Mouse (Mus musculus) frontal cortex, postnatal 25 days (tissue): ENCODE results near the gene Prpf8.

Experiments
- DNase-seq, 2 experiments: peaks; one replicate each; pipeline ENCODE4 v3.0.0; 2022; ENCODE audit warnings: low spot score in 2 of 2

Gene Prpf8

DNA sequence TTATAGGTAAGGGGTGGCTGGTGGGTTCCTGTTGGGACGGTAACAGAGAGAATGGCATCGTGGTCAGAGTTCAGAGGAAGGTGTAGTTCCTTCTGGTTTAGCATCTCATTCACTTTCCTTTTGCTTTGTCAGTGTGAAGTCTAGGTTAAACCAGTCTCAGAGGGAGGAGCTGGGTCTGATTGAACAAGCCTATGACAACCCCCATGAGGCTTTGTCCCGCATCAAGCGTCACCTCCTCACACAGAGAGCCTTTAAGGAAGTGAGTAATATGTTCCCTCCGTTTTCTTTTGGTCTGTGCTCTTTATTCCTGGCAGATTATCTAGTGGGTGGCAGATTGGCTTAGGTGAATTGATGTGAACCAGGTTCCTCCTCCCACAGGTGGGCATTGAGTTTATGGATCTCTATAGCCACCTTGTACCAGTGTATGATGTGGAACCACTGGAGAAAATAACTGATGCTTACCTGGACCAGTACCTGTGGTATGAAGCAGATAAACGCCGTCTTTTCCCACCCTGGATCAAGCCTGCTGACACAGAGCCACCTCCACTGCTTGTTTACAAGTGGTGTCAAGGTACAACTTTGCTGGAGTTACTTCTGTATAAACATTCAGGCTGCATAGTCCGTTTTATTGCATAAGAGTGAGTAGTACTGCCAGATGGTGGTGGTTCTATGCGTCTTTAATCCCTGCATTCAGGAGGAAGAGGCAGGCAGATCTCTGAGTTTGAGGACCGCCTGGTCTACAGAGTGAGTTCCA lies 7.9 kb downstream of the Prpf8 start:
- no peak for DNase-seq

DNA sequence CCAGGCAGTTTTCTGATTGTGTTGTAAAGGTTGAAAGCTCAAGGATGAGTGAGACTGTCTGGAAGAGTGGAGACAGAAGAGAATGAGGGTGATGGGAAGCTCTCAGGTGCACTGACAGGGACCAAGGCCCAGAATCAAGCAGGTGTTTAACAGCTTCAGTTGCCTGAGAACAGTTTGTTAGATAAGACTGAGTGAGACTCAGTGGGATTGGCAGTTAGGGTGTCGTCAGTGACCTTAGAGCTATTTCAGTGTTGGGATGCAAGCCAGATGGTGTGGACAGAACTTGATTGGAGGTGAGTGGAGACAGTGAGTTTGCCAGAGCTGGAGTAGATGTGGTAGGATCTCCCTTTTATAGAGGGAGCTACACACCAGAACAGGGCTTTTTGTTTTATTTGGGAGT lies 11.5 kb downstream of the Prpf8 start:
- no peak for DNase-seq

DNA sequence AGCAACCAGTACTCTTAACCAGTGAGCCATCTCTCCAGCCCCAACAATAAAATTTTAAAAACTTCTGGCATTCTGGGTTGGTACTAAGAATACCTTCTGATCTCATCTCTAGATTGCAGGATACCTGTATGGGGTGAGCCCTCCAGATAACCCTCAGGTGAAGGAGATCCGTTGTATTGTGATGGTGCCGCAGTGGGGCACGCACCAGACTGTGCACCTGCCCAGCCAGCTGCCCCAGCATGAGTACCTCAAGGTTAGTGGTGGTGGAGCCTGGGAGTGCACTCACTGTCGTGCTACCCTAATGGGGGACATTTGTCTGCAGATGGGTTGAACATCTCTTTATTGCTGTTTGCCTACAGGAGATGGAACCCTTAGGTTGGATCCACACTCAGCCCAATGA lies 21.5 kb downstream of the Prpf8 start:
- no peak for DNase-seq

DNA sequence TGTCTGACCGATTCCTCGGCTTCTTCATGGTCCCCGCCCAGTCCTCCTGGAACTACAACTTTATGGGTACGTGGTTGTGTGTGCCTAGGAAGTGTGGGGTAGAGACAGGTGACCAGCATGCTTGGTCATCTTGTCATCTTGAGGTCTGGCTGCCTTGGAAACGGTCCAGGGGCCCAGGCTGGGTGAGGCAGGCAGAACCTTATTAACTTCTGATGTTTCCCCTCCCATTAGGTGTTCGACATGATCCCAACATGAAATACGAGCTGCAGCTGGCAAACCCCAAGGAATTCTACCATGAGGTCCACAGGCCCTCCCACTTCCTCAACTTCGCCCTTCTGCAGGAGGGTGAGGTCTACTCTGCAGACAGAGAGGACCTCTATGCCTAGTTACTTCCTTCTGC lies 22.3 kb downstream of the Prpf8 start:
- DNase-seq, result no peak

DNA sequence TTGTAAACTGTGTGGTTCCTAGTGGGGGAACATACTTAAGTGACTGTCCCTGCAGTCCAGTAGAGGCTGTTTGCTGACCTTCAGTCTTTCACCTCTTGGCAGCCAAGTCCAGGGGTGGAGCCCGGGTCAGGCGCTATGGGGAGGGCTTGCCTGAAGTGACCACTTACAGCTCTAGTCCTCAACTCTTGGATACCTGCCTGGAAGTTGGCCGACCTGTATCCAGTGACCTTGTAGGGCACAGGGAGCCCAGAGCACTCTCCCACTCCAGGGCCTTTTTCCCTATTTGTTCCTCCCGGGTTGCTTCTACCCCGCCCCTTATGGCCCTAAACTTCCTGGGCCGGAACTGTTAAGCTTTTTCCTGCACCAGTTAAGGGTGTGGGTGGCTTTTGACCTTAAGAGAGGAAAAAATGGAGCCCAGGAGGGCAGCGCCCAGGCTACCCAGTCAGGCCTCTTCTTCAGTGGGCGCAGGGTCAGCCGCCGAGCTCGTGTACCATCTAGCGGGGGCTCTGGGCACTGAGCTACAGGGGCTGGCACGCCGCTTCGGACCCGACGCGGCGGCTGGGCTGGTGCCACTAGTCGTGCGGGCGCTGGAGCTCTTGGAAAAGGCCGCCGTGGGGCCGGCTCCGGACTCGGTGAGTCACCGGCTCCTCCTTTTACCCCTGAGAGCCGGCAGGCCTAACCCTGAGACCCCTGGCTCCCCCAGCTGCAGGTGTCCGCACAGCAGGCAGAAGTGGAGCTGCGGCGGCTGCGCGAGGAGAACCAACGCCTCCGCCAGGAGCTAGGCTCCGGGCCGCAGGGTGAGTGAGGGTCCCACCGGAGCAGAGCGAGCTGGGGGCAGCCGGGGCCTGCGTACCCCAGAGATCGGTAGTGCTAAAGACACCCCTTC lies 23.4 kb downstream of the Prpf8 start, which contains the start of gene Rilp:
Rilp (plus strand) TSS at position 354 of the 886 bp plus-strand sequence.
- DNase-seq, result peak; percentile 39

DNA sequence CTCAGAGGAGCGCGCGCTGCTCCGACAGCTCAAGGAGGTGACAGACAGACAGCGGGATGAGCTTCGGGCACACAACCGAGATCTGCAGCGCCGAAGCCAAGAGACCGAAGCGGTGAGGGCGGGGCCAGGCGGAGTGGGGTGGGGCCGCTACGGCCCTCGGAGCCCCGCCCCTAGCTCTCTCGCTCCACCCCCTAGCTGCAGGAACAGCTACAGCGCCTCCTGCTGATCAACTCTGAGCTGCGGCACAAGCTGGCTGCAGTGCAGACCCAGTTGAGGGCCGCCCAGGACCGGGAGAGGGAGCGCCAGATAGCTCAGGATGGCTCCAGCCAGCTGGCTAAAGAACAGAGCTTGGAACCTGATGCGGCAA lies 24.0 kb downstream of the Prpf8 start:
- peak; percentile 69 to 74 for DNase-seq

DNA sequence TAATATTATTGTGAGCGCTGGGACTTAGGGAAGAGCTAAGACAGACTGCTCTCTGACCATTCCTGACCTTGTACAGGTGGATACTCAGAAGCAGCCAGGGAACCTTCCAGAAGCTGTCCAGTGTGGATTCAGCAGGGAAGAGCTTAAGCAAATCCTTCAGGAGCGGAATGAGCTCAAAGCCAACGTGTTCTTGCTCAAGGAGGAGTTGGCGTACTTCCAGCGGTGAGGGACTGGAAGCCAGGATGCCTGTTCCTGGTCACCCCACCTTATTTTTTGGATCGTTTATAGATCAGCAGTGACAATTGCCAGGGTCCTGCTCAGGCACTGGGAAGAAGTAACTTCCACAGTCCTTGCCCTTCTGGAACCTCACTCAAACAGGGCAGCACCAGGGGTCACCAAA lies 24.6 kb downstream of the Prpf8 start:
- DNase-seq, result no peak

DNA sequence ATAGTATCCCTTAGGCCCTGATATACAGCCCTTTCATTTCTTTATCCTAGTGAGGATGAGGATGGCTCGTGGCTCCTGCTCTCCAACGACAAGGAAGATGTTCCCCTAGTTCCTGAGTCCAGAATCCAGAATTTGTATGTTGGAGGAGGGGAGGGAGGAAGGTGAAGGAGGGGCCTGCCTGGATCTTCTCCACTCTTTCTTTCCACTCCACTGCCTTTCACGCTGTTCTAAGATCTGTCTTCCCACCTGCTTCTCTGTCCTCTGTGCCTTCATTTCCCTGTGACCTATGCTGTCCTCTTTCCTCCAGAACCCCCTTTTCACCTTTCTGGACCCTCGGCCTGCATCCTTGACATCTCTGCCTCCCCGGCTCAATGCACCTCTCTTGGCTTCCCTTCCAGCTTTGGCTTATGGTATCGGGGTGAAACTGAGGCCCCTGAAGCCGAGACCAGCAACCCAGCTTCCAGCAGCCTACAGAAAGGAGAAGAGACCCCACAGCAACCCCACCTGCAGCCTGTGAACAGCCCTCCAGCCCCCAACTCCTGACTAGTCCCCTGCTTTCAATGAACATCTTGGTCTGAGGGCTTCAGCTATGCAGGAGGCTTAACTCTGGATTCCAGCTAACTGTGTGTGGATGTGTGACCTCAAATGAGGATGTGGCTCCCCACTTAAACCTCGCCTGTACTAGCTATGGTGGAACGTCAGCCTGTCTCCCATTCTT lies 25.8 kb downstream of the Prpf8 start:
- DNase-seq, result no peak

DNA sequence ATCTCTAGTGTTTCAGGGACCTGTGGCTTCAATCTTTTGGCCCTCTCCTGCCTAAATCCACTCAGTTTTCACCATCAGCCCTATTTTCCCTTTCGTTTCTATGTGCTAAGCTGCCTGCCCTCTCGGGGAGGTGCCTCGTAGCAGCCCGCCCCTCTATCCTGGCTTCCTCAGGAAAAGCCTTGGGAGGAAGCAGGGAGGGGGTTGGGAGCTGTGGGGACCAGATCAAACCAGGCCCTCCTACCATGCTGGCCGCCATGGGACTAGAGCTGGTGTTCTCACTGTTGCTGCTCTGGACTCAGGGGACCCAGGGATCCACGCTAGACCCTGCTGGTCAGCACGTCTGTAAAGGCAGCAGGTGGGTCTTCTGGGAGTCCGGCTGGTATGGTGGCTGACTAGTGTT lies 26.7 kb downstream of the Prpf8 start, which contains the start of gene Scarf1:
Scarf1 (plus strand) TSS at position 205 of the 400 bp plus-strand sequence.
- no peak for DNase-seq

DNA sequence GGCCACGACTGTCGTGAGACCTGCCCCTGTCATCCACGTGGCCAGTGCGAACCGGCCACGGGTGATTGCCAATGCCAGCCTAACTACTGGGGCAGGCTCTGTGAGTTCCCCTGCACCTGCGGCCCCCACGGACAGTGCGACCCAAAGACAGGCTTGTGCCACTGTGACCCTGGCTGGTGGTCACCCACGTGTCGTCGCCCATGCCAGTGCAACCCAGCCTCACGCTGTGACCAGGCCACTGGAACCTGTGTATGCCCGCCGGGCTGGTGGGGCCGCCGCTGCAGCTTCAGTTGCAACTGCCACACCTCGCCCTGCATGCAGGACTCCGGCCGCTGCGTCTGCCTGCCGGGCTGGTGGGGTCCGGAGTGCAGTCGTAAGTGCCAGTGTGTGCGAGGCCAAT lies 28.6 kb downstream of the Prpf8 start:
- no peak for DNase-seq

DNA sequence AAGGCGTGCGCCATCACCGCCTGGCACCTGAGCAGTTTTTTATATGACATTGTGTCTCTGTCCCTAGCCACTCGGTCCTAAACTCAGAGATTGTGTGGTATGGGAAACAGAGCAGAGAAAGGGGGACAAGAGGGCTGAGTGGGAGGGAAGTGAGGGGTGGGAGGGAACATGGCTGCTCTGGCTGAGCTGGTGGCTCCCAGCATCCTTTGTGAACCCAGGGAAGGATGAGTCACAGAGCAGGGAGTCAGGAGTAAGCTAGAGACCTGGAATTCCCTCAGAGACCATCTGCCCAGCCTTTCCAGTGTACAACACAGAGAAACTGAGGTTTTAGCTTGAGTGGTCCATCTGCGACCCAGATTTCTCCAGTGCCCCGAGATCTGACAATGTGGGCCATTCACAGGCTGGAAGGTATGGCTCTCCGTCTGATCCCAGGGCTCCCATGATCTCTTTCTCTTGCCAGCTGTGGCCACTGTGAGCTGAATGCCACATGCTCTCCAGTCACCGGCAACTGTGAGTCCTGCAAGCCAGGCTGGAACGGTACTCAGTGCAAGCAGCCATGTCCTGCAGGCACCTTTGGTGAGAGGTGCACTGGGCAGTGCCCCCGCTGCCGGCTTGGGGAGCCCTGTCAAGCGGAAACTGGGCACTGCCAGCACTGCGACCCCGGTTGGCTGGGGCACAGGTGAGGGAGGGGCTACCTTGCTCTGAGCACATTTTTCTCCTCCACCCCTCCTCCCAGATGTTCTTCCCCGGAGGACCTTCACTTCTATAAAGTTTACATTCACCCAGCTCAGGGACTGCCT lies 33.4 kb downstream of the Prpf8 start:
- no peak for DNase-seq

DNA sequence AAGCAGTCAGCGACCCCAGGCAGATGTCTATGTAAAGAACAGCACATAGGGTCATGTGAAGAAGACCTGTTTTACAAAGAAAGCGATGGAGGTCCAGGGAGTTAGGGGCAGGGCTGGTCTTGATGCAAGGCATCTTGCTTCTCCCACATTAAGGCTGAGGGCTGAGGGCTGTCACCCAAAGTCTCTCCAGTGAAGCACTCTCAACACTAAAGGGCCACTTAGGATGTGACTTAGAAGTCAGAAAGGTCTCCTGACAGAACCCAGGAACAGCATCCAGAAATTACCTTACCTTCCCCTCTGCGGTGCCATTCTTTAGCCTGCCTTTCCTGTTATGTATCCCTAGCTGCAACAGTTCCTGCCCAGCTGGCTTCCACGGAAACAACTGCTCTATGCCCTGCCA lies 35.0 kb downstream of the Prpf8 start:
- DNase-seq, result no peak

DNA sequence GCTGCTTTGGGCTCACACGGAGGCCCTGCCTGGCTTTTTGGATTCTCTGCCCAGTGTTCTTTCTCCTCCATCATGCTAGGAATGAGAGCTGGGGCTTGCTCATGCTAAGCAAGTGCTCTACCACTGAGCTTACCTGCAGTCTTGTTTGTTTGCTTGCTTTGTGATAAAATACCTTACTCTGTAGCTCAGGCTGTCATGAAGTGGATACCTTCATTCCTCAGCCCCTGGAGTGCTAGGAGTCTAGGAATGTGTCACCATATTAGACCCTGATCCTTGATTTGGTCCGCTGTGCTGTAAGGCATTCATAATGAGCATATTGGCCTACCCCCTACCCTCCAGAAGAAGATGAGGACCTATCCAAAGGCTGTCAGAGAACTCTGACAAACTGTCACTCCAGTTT lies 36.2 kb downstream of the Prpf8 start:
- no peak for DNase-seq

DNA sequence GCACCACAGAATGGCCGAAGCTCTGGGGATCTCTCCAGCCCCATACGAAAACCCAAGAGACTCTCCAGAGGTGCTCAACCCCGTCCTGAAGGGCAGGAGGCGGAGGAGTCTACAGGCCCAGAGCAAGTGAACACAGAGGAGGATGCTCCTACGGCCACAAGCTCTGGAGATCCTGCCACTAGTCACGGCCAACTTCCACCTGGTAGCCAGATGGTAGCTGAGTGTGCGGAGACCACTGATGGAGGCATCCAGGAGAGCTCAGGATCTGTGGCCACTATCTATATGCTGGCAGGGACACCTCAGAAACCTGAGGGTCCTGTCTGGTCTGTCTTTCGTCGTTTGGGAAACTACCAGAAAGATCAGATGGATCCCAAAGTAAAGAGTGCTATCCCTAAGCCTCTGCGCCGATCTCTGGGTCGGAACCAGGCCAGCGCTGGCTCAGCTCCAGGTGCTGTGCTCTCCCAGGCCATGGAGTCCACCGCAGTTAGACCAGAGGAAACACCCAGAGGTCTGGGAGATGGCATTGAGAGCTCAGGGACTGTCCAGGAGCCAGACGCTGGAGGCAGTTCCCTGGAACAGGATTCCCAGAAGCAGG lies 39.0 kb downstream of the Prpf8 start:
- DNase-seq, result no peak

DNA sequence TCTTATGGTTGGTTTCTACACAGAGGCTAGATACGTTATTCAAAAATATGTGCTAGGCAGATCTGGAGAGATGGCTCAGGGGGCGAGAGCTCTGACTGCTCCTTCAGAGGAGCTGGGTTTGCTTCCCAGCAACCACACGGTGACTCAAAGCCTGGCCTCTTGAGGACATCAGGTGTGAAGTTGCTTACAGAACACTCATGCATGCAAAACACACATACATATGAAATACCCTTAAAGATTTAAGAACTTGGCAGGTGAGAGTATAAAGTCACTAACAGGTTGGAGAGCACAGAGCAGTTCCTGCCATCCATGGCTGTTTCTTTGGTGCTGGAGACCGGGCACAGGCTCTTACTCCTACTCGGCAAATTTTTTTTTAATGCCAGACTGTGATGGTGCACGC lies 40.3 kb downstream of the Prpf8 start:
- no peak for DNase-seq

DNA sequence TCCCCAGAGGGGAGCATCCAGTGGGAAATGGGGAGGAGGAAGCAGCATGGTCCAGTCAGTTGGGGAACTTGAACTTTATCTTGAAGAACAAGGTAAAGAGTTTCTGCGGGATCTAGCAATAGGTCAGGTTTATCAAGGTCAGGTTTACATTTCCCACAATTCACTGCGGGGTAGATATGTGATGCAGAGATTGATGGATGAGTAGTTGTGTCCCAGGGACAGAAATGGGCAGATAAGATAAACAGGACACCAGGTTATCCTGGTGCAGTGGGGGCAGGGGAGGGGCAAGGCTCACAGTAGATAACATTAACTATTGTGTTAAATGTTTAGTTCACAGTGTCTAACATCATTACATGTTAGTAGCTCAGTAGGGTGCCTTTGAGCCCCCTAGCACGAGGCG lies 43.2 kb downstream of the Prpf8 start:
- DNase-seq, result no peak

DNA sequence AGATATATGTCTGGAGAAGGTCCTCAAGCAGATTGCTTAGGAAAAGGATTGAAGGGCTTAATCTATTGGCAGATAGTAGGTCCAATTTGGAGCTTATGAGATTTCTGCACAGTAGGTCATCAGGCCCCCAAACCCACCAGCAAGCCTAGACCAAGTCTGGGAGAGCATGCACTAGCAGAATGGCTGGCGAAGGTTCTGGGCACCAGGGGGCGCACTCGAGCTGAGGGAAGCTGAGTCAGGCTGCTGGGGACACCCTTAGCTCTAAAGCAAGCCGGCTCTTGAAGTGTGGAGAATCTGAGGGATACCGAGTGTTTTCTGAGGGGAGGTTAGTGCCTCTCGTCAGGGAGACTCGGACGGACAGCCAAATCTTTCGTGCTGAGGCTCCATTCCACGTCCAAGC lies 43.7 kb downstream of the Prpf8 start:
- peak; percentile 98 to 99 for DNase-seq

DNA sequence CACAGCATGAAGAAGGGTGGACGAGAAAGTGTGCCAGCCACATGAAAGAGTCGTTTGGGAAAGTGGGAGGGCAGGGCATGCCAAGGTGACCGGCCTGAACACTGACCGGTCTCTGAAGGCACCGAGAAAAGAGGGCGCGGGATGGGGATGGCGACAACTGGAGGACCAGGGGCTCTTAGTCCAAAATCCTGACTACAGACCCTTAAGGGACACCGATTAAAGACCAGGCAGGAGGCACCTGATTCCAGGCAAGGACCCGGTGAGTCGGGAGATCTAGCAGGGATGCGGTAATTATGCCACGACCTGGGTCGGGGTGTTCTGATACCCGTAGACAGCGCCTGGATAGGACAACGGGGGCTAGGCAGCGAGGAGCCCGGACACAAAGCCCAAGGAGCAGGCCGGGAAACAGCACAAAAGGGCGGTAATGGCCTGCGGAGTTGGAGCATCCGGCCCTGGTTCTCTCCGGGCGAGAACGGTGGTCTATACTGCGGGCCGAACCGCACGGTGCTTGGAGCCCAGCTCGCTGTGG lies 44.3 kb downstream of the Prpf8 start:
- DNase-seq, result no peak

DNA sequence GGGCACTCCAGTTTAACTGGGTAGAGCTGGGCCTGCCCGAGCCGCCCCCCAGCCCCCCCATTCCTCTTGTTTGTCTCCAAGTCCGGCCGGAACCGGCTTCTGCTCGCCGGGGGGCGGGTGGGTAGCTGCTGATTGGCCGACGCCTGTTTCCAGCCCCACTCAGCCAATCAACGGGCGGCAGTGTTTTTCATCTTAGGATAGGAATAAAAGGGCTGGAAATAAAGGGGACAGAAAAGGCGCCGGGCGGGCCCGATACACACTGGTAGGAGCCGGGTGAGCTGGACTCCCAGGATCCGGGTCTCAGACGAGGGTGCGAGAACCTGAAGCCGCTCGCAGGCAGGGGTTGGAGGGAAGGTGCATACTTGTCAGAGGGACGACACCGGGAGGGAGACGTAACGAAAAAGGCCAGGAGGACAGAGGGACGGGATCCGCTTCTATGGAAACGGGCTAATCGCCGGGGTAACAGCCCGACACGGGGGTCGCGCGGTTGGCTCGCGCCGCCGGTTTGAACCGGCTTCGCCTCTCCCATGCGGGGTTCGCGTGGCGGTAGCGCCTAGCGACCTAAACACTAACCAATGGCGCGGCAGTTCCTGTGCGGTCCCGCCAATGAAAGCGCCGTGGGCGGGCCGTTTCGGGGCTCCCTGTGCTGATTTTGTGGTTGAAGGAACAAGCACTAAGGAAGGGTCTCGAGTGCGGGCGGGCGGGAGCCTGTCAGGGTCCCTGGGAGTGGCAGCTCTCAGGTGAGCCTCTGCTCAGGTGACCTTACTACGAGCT lies 45.0 kb downstream of the Prpf8 start, which contains the start of gene Slc43a2:
Slc43a2 (plus strand) TSS at position 226 of the 774 bp plus-strand sequence.
- DNase-seq, result peak; percentile 95 to 96
